Mouse (Mus musculus) gastrocnemius, postnatal 4 days (tissue): Measurements from ENCODE around the gene Zap70. TPM values are rescaled to one million over a fixed set of nuclear protein-coding genes. Genes with fewer than 3 reads are reported as not detected.

ENCODE experiments used
- DNase-seq, 2 experiments: peaks; one replicate each; pipeline ENCODE4 v3.0.0; 2021 to 2022; ENCODE audit warnings: low spot score in 2 of 2, mixed read lengths in 2 of 2
- long read RNA-seq, 2 experiments: library from polyadenylated mRNA; stranded (forward); transcript quantifications; one replicate each; pipeline ENCODE4 v2.0.0; 2021
- total RNA-seq, 2 experiments: library from RNA; stranded (reverse); gene quantifications; 2 replicates each; pipeline ENCODE4 v1.2.3; 2021

The Zap70 gene
- under 1 TPM; 0.21 to 0.49 TPM for total RNA-seq
- long read RNA-seq, experiment 1: 0 reads
- long read RNA-seq, experiment 2, partial matches to known transcripts: 0 of 1 reads
- long read RNA-seq, experiment 2, other reads (novel, unspliced or antisense): 1 of 1 reads

DNA sequence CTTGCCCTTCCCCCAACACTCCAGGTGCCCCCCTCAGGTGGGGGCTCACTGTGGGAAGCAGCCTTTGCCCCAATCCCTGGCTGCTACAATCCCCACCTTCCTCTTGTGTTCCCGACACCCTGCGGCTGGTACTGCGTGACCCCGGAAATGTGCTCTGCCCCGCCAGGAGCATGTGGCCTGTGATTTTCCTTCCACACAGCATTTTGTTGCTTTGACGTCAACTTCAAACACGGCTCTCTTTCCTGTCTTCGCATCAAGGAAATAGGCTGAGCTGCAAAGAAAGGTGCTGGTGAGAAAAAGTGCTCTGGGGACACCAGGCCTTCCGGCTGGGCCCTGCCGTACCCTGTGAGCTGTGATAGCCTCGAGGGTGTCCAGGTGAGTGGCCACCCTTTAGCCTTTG, at the start of gene Zap70:
TSS of gene Zap70 (plus strand) at position 231 of the 400 bp plus-strand sequence.
- DNase-seq: no peak

DNA sequence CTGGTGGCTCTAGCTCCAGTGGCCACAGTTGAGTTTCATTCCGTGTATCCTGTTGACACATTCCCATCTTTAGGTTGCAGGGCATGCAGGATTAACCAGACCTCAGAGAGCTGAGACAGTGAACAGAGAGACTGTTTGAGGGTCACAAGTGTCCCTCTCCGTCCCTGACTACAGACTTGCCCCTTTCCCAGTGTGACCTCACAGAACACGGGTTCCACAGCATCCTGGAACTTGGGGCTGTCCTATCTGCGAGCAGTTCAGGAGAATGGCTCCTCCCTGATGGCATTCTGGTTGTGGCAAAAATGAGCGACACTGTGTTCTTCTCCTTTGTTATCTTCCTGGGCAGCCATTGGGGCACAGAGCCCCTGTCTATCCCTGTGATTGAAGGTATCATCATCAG, 47.3 kb upstream of the Zap70 start, which contains the start of gene Actr1b:
TSS of gene Actr1b (minus strand) at position 112 of the 400 bp plus-strand sequence.
- DNase-seq: no peak

DNA sequence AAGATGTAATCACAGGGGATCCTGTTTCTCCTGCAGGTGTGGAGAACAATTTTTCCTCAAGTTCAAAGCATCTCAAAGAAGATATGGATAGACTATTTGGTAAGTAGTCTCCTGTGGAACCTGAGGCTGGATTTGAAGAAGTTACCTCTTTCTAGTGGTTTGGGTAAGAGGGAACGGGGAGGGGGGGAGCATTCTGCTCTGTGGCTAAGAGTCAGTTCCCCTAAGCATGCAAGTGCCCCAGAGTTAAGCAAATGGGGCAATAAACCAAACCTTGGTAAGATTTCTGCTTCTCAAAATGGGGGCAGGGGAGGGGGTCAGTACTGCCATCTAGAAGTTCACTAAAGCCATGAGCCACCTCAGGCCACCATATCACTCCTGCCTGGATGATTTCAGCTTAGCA, 42.8 kb upstream of the Zap70 start:
- no peak for DNase-seq

DNA sequence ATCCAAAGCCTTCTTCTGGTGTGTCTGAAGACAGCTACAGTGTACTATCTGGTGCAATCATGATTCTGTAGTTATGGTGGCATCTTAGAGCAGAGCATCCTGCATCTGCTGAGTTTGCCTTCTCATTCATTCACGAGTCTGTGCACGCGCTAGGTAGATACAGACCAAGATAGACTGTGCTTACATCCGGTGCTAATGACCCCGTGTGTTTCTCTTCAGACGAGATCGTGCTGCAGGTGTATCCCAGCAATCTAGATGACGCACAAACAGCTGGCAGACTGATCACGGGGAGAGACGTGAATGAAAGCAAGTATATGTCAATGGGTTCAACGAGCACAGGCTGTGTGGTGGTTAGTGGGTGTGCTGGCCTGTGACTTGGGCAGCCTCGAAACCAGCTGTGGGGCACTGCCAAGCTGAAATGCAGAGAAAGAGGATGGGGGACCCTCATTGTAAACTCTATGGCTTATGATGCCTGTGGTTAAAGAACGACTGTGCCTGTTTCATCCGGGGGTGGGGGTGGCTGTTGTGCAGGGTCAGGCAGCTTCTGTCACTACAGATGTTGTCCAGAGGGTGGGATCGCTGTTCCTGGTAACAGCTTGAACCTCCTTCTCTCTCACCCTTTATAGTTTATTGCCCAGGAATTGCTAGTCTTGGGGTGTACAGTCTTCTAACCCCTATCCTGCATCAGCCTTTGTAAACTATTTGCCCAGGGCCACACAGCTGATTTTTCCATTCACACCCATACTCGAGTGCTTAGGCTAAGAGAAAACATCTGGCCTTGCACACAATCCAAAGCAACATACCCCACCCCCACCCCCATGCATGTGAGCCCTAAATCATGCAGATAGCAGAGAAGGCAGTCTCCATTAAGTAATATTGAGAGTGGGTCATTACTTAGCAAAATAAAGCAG, 38.2 kb upstream of the Zap70 start:
- DNase-seq: no peak

DNA sequence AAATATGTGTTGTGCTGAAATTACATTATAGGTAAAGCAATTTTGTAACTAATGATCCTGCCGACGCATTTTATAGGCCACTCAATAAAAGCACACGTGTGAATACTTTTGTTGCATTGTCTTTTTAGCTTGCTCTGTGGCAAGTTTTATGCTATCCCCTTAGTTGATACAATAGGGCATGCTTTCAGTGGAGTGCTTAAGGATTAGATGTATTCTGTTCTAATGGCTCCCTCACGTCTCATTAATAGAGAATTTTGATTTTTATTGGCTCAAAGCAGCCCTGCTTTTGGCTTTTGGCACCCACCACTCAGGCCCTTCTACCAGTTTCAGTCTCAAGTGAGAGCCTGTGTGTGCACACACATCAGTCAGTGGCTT, 37.6 kb upstream of the Zap70 start:
- DNase-seq: no peak

DNA sequence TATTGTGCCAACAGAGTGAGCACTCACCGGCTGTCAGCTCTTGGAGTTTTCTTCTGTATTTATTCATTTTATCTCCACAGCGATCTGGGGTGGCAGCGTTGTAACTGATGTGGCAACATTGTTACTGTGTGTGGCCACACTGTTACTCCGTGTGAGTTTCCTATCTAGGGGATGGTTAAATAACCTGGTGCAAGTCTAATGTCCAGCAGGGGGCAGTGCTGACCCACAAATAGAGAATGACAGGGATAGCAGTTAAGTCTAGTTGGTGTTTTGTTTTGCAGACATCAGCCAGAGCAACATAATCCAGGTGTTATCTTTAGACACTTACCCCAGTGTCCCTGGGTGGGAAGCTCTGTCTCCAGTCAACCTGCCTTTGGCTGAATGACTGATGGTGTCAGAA, 24.3 kb upstream of the Zap70 start:
- peak; percentile 57 to 78 for DNase-seq

DNA sequence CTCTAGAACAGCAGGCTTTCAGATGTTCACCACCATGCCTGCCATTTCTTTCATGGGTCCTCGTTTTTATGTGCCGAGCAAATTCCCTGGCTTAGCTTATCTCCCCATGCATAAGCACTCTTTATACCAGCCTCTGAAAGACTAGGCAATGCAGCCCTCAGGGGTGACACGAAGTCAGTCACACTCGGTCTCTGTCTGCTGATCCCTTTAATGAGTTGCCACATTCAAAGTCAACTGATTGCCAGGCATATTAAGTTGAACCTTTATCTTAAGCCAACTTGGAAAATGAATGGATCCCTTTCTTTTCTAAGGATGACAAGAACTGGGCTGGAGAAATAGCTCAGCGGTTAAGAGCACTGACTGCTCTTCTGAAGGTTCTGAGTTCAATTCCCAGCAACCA, 22.4 kb upstream of the Zap70 start:
- no peak for DNase-seq

DNA sequence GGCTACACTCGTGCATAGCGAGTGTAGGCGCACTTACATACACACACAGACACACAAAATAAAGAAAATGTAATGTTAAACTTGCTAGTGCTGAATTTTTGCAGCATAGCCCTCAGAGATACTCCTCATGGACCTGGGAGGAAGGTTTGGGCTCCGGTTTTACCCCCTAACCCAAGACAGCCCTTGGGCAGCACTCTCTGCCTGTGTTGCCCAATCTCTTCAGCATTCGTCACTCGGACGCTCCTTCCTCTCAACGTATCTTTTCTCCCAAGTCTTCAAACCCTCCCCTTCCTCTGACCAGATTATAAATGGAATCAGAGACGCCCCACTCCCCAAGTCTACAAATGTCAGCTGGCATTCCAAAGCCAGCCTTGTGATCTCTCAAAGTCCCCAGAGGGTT, 18.6 kb upstream of the Zap70 start:
- DNase-seq: no peak

DNA sequence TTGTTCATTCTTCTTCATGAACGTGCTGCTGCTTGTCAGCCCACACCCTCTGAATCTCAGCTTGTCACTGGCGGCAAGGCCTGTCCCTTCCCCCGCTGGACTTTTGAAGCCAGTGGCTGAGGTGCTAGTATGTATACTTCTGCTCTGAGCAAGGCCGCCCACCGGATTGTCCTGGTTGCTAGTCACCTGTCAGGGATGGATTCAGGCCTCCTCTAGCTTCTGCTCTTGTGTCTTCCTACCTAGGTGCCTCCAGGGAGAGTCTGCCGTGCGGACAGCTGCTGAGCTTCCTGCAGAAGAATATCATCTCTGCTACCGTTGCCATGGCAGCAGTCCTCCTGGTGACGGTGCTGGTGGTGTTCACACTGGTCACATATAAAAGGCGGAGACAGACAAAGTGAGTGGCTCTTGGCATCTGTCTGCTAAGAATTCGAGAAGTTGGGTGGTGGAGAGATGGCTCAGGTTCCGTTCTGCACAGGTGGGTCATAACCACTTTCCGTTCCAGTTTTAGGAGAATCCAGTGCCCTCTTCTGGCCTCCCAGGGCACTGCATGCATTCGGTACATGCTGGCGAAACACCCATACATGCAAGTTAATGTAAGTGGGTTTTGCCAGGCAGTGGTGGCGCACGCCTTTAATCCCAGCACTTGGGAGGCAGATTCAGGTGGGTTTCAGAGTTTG, 17.2 kb upstream of the Zap70 start:
- DNase-seq: peak in 1 of 2 experiments; percentile 48

DNA sequence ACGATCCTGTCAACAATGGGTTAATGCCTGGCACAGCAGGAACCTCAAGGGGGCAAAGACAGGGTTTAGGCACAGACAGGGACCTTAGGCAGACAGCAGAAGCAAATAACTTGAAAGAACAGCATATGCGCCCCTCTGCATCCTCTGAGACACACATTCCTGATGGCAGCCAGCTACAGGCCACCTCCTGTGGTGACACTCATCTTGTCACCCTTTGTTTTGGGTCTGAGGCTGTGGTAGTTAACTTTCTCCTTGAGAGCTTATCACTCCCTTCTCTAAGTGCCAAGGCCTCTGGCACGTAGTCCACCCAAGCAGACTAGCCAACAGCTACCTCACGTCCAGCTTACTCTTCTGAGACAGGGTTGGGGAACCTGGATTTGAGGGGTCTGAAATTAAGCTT, 15.9 kb upstream of the Zap70 start:
- no peak for DNase-seq

DNA sequence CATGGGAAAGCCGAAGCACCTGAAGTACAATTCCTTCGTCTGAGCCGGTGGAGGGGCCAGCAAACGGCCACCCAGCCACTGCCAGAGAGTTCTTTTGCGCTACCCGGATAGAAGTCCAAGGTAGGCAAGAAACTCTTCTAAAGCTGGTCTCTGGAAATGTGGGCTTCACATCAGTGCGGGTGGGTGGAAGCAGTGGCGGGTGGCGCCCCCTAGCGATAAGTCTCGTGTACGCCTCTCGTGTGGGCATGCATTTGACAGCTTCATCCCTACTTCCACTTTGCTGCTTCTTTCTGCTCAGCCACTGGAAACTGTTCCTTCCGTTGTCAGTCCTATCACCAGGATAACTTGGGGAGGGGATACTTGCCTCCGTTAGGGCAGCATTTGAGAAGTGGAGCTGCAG, 15.1 kb upstream of the Zap70 start:
- DNase-seq: peak in 1 of 2 experiments; percentile 26

DNA sequence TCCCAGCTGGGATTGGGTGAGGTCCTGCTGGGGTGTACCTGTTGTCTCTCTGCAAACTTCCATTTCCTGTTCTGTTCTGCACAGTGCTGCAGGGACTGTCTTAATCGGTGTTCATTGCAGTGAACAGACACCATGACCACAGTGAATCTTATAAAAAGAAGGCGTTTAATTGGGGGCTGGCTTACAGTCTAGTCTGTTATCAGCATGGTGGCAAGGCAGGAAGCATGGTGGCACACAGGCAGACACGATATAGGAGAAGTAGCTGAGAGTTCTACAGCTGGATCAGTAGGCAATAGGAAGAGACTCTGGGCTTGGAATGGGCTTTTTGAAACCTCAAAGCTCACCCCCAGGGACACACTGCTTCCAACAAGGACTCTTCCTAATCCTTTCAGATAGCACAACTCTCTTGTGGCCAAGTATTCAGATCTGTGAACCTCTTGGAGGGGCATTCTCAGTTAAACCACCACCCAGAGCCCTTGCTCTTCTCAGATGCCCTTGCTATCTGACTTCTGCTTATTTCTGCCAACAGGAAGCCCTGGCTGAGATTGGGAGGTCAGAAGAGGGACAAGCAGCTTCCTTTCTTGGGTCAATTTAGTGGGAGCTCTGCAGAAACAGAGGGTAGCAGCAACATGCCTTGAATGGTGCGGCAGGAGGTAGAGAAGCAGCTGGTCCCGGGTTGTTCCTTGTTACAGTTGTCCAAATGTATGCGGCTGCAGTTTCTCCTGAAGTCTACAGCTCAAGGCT, 7.5 kb upstream of the Zap70 start:
- DNase-seq: no peak

DNA sequence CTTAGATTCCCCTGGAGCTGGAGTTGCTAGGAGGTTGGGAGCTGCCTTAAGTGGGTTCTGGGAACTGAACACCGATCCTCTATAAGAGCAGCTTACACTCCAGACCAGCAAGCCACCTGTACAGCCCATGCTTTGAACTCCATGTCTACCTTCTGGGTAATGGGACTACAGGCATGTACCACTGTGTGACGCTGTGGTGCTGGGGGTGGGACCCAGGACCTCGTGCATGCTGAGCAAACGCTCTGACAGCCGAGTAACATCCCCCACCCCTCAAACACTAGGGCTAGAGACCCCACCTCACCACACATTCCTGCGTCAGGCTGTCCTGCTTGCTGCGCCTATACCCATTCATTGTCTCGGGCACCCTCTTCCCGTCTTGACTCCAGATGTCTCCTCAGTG, 3.0 kb upstream of the Zap70 start:
- DNase-seq: no peak

DNA sequence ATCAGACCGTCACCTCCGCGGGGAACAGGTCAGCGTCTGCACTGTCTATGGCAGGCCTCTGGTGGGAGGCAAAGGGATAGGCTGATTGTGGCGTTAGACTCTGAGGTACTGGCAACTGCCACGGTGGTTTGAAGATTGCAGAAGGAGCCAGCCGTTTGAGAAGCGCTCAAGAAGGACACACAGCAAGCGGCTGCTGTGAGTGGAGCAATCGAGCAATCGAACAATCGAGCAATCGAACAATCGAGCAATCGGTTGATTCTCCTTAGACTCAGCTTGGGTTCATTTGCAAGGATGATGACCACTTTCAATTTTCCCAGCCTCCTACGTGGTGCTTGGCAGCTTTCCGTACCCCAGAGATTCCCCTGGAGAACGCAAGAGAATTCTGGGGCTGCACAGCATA, 2.5 kb upstream of the Zap70 start:
- no peak for DNase-seq

DNA sequence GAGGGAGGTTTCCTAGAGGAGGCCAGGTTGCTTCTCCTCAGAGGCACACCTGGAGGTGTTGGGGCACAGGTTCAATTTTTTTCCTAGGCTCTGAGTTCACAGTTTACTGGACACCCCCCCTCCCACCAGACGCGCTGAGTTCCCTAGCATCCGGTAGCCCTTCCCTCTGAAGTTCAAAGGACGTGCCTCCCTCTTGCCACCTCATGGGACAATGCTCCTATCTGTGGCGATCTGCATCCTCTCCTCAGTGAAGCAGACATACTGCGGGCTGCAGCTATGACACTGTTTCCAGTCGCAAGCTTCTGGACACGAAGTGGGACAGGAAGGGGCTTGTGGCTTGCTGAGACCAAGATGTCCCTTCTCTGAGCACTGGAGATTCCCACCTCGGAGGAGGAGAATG, 1.2 kb upstream of the Zap70 start:
- no peak for DNase-seq

DNA sequence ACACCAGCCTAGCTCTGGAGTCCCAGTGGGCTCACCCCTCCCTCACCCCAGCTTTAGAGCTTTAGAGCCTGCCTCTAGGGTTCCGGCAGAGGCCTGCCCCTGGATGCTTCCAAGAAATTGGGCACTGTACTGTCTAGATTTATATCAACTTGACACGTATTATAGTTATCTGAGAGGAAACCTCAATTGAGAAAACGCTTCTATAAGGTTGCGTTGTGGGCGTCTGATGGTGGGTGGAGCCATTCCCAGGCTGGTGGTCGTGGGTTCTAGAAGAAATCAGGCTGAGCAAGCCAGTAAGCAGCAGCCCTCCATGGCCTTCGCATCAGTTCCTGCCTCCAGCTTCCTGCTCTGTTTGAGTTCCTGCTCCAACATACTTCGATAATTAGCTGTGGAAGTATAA, 537 bp upstream of the Zap70 start:
- DNase-seq: no peak

DNA sequence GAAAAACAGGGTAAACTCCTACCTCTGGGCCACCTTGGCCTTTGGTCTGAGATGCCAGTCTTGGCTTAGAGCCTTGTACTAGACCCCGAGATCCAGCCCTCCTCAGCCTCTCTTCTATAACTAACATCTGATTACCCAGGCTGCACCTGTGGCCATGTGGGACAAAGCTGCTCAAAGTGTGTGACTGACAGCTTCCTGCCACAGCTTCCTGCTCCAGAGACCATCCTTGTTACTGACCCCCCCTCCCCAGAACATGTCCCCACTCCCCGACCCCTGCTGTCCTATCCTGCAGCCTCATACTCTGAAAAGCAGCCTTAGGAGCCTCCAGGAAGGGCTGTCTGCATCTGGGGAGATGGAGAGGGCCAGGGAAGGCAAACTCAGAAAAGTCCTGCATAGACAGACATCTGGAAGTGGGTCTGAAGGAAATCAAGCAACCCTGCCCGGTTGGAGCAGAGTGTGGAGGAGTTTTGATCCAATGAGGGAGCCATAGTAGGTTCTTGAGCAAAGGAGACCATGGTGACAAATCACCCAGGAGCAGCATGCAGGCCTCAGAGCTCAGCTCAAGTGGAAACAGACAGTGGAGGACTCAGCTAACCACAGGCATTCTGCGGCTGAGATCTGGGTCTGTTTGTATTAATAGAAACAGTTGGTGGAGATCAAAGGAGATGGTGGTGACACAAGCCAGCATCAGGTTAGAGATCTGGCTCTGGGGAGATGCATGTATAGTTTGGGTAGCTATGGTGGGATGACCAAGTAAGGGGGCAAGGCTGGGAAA, 5.0 kb downstream of the Zap70 start:
- DNase-seq: no peak

DNA sequence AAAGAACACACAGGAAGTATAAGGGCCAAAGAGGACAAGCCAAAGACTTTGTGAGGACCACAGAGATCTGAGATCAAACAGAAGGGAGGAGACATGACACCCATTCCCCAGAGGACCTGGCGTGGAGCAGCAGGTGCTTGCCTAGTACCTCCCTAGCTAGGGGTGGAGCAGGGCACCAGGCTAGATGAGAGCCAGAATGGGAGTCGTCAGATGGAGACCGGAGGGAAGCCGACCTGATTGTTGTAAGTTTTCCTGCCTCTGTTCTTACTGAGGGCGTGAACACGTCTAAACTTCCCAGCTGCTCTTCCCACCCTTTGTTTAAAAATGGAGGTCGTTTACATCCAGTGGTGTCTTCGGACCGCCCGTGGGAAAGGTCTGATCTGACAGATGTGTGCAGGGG, 5.7 kb downstream of the Zap70 start:
- DNase-seq: no peak

DNA sequence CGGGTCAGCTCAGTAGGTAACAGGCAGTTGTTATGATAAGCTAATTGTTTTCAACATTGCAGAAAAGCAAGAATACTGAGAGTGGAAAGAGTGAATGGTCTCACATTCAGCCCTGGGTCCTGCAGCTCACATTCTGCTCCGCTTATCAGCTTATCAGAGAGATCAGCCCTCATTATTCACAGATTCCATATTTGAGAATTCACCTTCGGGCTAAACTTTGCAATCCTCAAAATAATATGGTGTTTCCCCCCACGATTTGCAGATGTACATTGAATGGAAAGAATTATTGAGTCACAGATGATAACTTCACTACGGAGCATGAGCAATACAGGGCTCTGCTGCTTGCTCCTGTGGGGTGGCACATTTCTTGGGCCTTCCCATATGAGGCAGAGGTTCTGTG, 7.2 kb downstream of the Zap70 start:
- no peak for DNase-seq

DNA sequence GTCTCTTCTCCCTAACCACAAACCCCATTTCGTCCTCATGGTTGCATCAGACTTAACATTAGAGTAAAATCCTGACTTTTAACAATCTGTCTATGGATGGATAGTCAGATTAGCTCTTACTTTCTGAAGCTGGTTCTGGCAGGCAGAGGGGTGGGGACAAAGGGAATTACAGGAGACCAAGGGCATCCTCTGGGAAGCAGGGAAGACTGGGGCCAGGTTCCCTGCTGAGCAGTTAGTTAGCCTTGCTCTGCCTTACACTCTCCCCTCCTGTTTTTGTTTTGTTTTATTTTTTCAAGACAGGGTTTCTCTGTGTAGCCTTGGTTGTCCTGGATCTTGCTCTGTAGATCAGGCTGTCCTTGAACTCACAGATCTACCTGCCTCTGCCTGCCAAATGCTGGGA, 8.4 kb downstream of the Zap70 start:
- DNase-seq: no peak

DNA sequence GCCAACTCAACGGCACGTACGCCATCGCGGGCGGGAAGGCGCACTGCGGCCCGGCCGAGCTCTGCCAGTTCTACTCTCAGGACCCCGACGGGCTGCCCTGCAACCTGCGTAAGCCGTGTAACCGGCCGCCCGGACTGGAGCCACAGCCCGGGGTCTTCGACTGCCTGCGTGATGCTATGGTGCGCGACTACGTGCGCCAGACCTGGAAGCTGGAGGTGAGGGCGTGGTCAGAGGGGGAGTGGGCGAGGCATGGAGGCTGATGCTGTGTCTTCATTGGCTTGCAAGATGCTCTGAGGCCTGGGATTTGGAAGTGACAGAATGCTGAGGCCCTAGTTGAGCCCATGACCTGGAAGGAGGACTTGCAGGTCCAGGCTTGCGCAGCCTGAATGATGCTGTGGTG, 9.4 kb downstream of the Zap70 start:
- no peak for DNase-seq
